Mouse (Mus musculus) adrenal gland, adult (tissue): Measurements from ENCODE around the gene Golm1.
A peak's percentile ranks its signal among the peaks of the same experiment; 100 is the strongest.
"Not testable (repeated sequence)": the region's sequence is repeated elsewhere in the genome, so short reads cannot be mapped to it uniquely, and the experiment has no call there.

Experiments used
- DNase-seq, 2 experiments: peaks; one replicate each; pipeline ENCODE4 v3.0.0; 2022 to 2023; ENCODE audit warnings: low spot score in 1 of 2; ENCODE audit not compliant: inconsistent age in 2 of 2

The Golm1 gene

GRCm38 (mm10) chr13:59675151-59676011 is at the start of gene Golm1:
Golm1 (minus strand) TSS chr13:59675811.
- DNase-seq, result peak; percentile 70 to 82

DNA sequence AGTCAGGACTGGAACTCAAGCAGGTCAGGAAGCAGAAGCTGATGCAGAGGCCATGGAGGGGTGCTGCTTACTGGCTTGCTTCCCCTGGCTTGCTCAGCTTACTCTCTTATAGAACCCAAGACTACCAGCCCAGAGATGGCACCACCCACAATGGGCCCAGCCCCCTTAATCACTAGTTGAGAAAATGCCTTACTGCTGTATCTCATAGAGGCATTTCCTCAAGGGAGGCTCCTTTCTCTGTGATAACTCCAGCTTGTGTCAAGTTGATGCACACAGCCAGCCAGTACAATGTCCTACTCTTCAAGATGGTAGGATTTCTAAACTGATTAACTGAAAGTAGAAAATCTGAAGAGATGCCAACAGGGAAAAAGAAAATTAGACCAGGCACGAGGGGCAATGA is 46.5 kb upstream of the Golm1 start:
- not testable (repeated sequence) for DNase-seq

DNA sequence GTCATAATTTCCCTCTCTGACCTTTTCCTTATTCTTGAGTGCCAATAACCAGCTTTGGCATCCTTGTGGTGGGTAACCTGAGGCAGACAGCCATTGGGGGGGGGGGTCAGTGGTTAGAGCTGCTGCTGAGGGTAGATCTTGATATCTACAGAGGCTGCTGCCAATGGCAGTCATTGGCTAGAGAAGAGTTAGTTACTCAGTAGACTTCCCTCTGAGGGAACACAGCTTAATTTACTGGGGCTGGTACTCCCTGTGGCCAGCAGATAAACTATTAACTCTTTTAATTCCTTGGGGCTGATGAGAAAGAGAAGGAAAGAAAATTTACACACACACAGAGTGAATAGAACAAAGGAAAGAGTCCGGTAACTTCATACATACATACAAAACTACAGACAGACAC is 43.9 kb upstream of the Golm1 start:
- no peak for DNase-seq

GRCm38 (mm10) chr13:59718857-59719440 is 43.3 kb upstream of the Golm1 start:
- not testable (repeated sequence) for DNase-seq

- DNase-seq, result no peak
Observed at GRCm38 (mm10) chr13:59713710-59714109, 38.1 kb upstream of the Golm1 start.

GRCm38 (mm10) chr13:59711984-59712383 is 36.4 kb upstream of the Golm1 start, which contains the start of gene Spata31d1b:
Spata31d1b (plus strand) TSS chr13:59712284.
- not testable (repeated sequence) for DNase-seq

GRCm38 (mm10) chr13:59710230-59710629 is 34.6 kb upstream of the Golm1 start, which contains the start of gene Spata31d1a:
Spata31d1a (minus strand) TSS chr13:59710330.
- DNase-seq, result no peak

GRCm38 (mm10) chr13:59704562-59704961 is 29.0 kb upstream of the Golm1 start:
- DNase-seq, result peak; percentile 18 to 40

DNA sequence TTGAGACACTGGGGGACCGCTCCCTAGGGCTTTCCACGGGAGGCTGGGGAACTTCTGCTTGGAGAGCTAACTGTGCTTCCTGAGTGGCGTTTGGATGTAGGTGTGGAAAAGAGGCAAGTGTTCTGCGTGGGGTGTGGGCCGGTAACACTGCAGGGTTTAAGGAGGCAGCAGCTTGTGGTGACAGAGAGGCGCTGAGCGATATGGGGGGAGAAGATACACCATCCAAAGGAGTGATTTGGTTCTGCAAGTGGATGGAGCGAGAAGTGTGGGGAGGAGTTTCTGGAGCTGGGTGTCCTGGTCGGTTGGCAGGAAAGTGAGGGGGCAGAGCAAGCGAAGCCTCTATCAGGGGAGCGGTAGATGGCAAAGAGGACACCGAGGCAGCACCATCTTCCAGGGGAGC is 27.9 kb upstream of the Golm1 start:
- DNase-seq, result no peak

- DNase-seq, result not testable (repeated sequence)
Observed at GRCm38 (mm10) chr13:59700137-59700536, 24.5 kb upstream of the Golm1 start.

DNA sequence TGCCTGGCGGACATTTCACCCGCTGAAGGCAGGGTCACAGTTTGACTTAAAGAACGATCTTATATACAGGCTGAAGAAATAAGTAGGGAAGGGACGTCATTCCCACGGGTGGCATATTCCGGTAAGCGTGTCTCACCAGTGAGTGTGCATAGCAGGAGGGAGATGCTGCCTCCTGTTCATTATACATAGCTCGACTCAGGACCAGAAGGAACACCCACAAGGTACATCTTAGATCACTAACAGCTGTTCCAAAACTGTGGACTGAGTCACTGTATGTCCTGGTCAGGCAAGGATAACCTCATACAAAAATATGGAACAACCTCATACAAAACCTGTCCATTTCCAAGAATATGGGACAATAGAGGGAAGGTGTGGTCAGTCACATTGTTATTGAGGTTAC is 23.5 kb upstream of the Golm1 start:
- no peak for DNase-seq

DNA sequence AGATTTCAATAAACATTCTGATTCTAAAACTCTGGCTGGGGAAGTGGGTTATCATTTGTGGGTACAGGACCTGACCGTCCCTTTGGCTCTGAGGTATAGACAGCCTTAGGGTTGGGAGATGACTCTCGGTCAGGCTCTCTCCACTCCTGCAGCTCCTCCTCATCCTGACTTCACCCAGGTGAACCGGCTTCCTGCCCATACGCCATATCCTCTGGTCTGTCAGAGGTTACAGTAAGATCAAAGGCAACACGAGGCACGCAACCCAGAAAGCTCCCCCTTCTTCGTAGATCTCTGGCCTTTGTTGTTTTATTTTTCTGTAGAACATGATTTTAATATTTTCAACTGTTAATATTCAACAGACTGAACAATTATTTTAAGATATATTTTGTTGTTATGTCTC is 20.2 kb upstream of the Golm1 start:
- no peak for DNase-seq

DNA sequence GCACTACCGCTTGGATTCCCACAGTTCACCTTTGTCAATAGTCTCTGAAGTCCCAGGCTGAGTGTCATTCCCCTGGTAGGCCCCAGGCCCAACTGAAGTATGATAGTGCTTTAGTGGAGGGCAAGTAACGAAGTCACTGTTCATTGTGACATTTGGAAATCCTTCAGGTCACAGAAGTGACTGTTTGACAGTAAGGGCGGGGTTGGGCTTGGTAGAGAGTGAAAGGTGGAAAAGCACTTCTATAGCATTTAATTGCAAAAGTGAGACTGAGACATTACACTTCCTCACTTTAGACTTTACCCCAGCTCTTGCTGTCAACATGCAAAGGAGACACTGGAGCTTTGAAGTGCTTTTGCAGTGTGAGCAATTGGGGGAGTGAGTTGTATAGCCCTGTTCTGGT is 18.4 kb upstream of the Golm1 start, which contains the start of gene 4921517D22Rik:
4921517D22Rik (minus strand) TSS at position 101 of the 400 bp plus-strand sequence.
- no peak for DNase-seq

- no peak for DNase-seq
Observed at GRCm38 (mm10) chr13:59691478-59691877, 15.9 kb upstream of the Golm1 start.

- DNase-seq, result no peak
Observed at GRCm38 (mm10) chr13:59690576-59690975, 15.0 kb upstream of the Golm1 start.

DNA sequence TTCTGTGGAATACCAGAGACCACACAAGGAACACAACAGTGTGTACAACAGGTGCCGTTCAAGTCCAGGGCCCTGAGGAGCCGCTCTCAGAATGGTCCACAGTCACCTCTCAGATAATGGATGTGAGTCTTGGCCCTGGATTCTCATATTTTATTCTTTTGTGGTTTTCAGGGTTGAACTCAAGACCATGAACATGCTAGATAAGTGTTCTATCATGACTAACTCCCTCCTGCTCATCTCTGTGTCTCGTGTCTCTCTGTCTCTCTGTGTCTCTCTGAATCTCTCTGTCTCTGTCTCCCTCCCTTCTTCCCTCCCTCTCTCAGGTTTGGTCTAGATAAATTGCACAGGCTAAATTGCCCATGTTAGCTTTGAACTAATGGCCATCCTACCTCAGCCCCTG is 14.2 kb upstream of the Golm1 start:
- no peak for DNase-seq

DNA sequence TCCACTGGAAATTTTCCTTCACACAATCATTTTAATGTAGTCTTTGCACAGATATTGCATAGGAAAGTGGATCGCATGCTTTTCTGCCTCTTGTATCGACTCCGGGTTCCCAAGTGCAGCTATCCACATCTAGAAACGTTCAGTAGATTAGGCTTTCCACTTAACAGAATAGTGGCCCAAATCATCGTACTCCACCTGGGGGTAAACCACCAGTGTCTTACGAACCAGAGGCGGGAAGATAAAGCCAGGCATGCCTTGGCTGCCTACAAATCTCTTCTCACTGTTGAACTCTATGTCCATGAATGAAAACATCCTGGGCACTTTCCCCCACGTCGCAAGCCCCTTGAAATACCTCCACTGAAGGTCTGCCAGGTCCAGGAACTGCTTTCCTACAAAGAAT is 13.7 kb upstream of the Golm1 start:
- no peak for DNase-seq

GRCm38 (mm10) chr13:59688338-59688770 is 12.7 kb upstream of the Golm1 start:
- no peak for DNase-seq

- DNase-seq, result no peak
Observed at GRCm38 (mm10) chr13:59685236-59685635, 9.6 kb upstream of the Golm1 start.

GRCm38 (mm10) chr13:59682629-59683028 is 7.0 kb upstream of the Golm1 start:
- DNase-seq, result no peak

DNA sequence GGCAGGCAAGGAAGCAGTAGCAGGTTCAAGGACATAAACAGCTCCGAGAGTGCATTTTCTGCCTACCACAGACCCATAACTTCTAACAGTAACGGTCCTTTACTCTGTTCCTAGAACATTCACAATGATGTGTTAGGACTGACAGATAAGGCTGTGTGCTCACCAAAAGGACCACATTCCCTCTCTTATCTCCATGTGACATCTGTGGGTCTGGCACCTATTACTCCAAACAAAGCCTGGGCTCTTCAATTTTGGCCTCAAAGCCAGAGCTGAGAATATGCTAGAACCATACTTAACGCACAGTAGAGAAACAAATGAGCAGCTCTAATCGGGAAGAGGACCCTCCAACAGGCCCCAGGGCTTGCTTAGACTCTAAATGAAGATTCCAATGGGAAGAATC is 4.3 kb upstream of the Golm1 start:
- no peak for DNase-seq

GRCm38 (mm10) chr13:59679306-59679705 is 3.7 kb upstream of the Golm1 start:
- DNase-seq, result no peak
